Mouse (Mus musculus) gonadal fat pad, adult 2 months (tissue): ENCODE data around the gene Mn1. TPM values are rescaled to one million over a fixed set of nuclear protein-coding genes. Genes with fewer than 3 reads are reported as not detected.

Experiments
- DNase-seq: peaks from one replicate; pipeline ENCODE4 v3.0.0-alpha.2; 2012; ENCODE audit warnings: low read depth
- polyA plus RNA-seq: library from polyadenylated mRNA; depleted of rRNA; stranded (reverse); fragments of >200 nt; gene quantifications from 2 replicates; pipeline ENCODE4 v1.2.3, GENCODE M21; 2012; rRNA removed

The Mn1 gene
- polyA plus RNA-seq = 3.6 and 5.8 TPM in 2 replicates

DNA sequence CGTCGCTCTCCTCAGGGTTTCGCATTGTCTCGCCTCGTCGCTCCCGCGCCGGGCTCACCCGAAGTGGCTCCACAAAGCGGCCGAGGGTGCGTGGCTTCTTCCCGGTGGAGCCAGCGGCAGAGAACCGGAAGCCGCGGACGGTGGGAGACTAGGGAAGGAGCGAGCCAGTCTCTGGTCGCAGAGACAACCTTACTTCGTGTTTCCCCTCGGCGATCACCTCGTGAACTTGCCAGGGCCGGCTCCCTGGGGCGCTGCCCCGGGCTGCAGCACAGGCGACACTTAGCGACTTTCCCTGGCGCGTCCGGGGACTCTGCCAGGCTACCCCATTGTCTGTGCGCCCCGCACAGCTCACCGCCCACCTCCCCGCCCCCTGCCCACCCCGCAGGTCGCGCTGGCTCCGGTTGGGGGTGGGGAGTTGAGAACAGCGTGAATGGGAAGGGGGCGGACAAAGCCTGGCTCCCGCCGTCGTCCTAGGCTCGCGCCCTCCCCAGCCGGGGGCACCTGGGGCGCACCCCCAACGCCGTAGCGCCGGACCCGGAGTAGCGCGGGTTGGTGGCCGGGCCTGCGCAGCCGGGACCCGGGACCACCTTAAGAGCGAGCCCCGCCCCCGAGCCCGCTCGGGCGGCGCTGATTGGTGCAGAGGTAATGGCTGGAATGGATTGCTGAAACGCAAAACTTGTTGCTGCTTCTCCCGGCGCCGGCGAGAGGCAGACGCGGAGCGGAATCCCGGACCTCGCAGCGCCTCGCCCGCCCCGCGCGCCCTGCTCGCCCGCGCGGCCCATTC, at the start of gene Mn1:
Gene Mn1, plus strand, starts transcription at position 772 of the 784 bp plus-strand sequence.
- DNase-seq = no peak

DNA sequence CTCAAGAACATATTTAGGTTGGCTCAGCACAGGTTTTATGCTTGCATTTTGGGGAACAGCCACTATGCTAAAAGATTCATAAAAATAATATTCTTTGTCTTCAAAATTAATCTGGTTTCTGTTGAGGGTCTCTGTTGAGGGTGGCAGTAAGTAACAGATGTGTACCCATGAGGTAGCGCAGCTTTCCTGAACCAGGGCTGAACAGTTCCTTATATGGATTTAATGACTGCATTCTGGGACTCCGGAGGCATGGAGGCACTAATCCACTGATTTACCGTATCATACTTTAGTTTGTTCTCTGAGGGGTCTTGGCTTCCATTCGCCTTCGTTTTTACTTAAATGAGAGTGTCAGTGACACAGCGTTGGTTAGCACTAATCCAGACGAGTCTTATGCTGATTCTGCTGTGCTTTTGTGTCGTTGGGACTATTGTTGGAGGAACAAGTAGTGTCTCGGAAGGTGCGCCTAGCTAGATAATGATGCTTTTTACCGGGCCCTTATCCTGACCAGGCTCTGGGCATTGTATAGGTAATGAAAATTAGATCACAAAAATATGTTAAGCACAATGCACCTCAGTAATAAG, 49.1 kb upstream of the Mn1 start:
- DNase-seq = no peak

DNA sequence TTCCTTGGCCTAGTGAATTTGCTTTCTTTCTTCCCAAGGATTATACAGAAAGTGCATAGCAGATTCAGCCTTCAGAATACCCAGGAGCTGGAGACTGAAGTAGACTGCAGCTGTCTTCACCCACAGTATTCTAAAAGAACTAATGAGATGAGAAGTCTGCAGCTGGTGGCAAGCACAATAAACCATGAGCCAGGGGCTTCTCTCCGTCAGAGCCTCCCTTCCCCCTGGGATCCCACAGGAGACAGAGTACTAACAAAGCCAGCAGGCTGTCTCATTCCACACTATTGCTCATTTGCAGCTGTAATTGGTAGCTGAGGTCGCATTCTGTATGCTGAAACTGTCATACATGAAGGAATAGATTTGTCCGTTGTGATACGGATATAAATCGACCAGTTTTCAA, 48.6 kb upstream of the Mn1 start:
- DNase-seq = no peak

DNA sequence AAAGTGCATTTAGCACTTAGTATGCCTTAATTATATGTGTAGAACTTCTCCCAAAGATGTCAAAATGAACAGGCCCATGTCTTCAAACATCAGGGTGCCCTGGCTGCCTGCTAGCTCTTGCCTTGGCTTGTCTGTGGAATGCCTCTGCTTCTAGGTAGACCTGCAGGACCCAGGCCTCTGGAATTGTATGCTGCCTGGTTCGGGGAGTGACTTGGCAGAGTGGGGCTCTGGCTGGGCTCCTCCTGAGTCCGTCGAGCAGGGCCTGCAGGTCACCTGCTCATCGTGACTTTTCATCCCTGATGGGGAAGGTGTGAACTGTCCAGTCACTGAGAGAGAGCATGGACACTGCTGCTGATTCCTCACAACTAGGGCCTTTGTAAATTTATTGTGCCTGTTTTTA, 41.5 kb upstream of the Mn1 start:
- no peak for DNase-seq

DNA sequence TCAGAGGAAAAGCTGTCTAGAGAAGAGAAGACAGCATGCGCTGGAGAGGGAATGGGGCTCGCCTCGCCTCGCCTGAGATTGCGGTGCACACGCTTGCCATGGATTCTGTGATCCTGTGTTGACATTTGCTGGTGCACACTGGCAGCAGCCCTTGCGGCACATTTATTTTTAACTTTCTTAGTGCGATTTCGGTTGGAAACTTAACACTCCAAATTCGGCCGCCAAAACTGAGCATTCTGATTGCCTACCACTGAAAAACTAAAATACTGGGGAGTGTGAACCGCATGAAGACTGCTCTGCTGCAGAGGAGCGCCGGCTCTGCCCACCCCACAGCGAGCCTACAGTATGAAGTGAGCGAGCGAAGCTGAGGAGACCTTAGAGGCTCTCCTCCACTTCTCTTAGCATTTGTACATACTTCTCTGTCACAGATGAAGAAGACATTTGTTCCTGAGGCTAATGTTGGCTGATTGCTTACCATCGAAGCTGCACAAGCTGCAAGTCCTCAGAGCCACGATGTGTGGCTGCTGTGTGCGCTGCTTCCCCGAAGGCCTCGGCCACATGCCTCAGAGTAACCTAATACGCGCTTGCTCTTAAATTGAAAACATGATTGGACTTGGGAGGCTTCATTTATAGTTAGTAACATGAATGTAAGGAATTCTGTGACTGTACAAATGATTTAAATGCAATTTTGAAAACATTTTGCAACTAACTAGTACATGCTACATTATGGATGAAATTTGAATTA, 40.7 kb upstream of the Mn1 start:
- no peak for DNase-seq

DNA sequence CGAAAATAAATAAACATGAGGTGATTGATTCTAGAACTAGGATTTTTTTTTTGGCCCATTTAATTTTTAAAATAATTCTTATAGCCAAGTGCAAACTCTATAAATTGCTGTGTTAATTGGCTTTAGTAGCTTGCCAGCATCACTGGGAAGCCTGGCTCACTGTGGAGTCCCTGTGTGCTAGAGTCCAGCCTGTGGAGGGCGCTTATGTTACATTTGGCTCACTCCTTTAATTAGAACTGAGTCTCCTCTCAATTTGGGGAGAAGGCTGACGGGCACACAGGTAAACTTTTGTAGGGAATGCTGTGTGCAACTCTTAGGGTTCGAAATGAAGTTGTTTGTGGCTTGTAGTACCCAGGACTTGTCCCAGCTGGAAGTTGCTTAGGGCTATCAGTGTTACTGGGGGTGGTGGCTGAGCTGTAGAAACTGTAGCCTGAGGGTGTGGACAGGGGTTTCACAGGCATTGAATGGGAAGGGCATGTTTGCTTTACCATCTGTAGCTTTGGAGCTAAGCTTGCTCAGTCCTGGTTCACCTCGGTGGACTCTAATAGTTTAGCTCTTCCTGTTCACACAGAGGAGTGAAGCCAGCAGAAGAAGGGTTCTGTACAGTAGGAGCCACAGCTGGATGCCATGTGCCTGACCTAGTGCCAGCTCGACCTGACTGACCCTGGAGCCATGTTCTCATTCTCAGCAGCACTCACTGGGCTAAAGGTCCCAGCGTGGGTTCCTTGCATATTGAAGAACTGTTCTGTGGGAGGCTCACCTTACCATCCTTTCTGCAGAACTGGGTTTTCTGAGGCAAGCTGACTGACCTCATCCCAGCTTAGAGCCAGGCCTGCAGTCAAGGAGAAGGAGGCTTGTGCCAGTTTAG, 38.8 kb upstream of the Mn1 start:
- DNase-seq = no peak

DNA sequence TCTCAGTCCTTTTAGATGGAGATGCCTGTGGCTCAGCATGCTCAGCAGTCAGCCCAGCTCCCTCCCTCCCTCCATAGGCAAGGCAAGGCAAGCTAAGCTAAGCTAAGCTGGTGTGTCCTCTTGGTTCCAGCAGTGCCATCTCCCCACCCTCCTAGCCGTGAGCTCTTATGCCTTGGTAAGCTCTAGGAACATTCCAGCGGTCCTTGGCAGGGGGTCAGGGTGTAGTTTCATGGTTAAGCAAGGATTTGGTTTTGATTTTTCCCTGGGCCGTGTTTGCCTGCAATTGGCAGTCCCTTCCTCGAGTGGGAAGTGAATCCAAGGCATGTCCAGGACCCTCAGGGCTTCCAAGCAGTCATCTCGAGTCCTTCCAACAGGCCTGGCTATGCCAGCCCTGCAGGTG, 33.8 kb upstream of the Mn1 start:
- no peak for DNase-seq

DNA sequence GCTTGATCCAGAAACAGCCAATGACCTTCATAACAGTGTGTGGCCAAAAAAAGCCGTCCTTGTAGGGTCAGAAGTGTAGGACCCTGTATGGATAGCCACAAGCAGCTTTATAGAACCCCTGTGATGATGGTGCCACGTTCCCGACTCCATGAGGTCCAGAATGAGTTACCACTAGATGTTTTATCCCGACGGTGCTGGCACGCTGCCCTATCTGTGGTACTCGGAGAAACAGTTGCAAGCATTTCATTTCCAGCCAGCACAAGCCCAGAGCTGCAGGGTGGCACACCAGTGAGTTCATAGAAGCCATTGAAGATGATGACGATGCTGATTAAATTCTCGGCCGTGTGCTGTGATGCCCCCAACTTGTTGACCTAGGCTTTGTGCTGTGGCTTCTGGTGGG, 26.3 kb upstream of the Mn1 start:
- DNase-seq = no peak

DNA sequence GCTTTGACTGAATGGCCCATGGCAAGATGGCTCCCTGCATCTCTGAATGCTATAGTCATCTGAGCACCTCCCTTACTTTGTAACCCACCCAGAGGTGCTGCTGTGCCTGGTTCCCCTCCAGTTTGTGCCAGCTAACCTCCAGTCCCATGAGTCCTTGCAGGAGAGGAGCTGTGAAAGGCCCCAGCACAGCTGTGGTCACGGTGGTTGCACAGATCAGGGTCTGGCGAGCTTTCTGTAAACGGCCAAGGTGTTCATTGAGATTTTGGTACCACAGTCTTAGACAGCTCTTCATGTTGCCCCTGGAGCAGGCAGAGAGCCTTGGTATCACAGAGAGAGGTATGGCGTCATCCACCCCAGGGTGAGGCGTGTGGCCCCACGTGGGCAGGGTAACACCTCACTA, 25.7 kb upstream of the Mn1 start:
- DNase-seq = no peak

DNA sequence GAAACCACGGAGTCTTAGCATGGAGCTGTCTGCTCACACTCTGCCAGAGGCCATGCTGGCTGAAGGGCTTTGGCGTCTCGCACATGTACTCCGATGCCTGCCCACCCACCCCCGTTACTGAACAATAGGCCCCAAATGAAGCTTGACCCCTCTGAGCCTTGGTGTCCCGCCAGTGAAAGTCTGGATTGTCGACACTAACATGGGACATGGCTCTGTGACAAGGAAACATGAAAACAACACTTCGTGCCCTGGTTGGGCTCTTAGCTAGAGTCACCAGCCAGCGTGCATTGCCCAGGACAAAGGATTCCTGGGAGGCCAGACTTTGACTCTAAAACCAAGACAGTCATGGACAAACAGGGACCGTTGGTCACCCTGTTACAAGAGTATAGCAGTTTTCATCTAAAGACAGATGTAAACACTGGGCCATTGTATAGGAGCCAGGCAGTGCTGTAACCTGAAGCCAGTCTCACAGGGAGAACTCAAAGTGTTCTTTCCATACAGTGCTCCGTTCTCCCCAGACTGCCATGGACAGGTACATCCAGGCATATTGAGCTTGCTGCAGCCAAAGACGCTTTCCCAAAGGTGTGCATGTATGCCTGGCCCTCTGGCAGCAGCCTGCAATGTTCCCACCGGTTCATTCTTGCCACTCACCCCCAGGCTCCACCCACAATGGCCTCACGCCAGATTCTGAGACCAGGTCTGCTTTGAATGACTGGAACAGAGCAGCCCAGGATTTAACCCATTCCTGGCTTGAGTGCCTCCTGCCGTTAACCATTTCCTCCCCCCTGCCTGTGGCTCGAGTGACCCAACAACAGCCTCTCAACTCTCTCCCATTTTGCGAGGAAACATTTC, 23.6 kb upstream of the Mn1 start:
- no peak for DNase-seq

DNA sequence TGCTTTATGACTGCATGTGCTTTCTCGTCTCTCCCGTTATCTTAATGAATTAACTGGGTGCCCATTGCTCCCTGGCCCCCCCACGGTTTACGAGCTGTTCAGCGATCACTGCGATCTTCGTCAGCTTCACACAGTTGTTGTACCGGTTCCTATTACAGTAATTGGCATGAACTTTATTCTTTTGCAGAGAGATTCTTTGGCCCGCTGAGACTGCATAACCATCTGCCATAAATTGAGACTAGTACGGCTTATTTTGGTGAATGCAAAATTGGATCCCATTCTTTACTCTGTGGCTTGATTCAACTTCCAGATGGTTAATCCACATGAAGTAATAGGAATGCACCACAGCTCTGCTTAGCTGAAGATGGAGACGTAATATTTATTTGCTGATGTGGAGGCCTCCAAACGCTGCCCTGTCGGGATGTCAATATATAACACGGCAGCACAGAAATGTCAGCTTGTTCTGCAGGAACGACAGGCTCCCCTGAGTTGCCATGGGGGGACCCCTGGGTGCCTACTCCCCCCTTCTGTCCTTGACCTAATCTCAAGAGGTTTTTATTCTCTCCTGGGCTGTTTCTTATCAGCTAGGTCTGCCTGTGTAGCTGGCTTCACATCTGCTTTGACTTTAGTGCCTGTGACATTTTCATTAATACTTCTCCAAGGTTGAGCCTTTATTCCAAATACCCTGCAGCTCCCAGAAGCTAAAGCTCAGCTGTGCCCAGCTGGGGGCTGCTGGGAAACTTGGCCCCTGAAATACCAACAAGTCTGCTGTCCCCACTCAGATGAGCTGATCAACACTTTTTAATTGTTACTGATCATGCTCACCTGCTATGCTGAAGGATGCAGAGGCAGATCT, 22.7 kb upstream of the Mn1 start:
- no peak for DNase-seq

DNA sequence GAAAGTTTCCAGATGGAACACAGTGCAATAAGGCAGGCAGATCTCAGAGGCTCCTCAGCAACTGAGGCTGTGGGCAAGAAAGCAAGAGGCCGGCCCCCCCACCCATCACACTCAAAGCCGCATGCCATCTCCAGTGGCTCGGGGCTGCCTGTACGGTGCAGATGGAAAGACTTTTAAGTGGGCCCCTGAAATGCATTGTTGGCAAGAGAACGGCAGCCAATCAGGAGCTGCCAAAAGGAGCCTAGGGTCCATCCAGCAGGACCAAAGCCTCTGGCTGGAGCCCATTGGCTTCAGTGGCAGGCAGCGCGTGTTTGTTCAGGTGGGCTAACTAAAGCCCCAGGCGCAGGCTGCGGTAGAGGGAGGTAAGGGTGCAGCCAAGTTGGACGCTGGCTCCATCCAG, 21.4 kb upstream of the Mn1 start:
- no peak for DNase-seq

DNA sequence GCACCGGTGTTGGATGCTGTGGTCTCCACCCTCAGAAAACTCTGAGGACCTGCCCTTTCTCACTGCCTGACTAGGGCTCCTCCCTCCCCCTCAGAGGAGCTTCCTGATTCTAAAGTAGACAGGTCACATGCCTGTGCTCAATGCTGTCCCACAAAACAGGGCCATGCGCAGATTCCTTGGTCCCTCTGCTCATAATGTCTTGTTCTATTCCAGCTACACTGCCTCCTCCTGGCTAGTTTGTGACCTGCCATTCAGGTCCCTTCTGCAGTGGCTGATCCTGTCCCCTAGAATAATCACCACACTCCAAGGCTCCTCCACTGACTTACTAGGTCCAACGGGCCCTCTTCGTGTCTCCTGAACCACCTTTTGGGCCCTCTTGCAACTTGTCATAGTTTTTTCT, 21.0 kb upstream of the Mn1 start:
- DNase-seq = no peak

DNA sequence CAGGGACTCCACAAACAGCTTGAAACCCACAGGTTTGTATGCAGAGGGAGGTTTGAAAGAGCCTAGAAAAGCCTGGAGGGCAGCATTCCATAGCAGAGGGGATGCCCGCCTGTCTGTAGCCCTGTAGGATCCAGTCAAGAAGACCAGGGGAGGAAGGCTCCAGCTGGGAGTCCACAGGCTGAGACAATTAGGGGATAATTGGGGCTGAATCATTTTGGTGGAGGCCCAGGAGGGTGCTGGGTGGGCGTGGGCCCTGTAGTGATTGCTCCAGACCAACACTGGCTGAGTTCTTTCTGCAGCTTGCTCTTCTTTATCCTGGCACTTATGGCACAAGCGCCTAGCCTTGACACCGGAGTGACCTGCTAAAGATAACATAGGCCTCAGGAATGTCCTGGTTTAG, 18.7 kb upstream of the Mn1 start:
- DNase-seq = no peak

DNA sequence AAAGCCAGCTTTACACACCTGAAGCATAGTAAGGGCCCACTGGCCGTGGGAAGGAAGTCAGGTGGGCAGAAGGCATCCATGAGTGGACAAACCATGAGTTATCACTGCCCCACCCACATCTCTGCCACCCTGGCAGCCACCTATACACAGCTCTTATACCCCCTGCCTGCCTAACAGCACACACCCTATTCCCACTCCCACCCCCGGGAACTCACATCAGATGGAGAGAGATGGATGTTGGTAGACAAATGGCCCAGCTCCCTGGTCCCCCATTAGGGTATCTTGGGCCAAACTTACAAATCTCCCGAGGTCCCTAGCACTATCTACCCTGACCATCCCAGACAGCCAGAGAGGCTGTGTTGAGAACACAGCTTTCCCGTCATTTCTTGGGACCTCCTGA, 17.9 kb upstream of the Mn1 start:
- DNase-seq = no peak

DNA sequence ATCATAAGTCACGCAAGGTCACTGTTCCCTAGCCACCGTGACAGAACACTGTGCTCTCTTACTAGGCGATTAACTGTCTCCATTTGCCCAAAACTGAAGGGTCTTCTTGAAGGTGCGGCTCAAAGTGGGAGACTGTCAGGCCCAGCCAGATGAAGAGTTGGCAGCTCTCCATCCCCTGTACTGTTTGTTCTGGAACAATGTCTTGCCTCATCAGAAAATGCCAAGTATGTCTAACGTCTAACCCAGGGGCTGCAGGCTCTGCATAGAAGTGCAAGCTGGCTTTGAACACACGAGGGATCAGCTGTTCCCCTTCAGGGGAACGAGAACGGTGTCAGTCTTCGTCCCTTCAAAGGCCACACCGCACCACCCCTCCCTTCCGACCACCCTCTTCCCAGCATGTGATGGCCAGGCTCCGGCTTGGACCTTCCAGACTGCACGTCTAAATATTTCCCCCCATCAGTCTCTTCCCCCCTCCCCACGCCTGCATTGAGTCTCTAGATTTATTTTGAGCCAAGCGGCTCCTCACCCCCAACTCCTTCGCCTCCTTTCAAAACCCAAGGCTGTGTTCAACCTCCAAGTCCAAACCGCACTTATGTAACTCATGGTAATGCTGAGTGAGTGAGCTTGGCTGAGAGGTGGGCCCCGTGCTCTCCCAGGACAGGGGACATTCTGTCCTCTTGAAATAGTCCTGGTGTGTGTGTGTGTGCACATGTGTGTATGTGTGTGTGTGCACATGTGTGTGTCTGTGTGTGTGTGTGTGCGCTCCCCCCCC, 15.1 kb upstream of the Mn1 start:
- no peak for DNase-seq

DNA sequence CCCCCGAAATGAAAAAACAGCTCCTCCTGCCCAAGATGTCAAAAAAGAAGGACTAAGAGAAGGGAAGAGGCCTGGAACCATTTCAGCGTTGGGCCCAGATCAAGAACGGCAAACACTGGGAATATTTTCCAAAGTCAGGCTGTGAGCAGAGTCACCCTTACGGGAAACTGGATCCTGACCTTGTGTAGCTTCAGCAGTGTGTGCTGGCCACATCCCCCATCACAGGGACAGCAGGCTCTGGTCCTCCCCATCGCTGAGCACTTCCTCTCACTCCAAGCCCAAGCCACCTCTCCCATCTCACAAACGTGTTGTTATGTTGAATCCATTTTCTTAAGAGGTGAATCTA, 14.5 kb upstream of the Mn1 start:
- no peak for DNase-seq

DNA sequence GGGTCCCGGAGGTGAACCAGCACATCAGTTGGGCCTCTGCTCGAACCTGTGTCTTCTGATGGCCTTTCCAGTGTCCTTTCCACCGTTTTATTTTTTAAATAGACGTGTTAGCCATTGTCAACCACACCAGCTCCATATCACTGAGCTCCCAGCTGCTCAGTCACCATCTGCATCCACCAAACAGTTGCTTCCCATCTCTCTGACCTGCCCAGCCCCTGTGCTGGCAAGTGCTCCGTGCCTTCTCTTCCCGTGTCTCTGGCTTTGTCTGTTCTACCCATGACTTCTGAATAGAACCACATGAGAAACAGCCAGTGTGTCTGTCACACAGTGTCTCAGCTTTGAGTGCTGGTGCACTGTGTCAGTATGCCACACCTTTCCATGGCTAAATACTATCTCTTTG, 12.4 kb upstream of the Mn1 start:
- no peak for DNase-seq

DNA sequence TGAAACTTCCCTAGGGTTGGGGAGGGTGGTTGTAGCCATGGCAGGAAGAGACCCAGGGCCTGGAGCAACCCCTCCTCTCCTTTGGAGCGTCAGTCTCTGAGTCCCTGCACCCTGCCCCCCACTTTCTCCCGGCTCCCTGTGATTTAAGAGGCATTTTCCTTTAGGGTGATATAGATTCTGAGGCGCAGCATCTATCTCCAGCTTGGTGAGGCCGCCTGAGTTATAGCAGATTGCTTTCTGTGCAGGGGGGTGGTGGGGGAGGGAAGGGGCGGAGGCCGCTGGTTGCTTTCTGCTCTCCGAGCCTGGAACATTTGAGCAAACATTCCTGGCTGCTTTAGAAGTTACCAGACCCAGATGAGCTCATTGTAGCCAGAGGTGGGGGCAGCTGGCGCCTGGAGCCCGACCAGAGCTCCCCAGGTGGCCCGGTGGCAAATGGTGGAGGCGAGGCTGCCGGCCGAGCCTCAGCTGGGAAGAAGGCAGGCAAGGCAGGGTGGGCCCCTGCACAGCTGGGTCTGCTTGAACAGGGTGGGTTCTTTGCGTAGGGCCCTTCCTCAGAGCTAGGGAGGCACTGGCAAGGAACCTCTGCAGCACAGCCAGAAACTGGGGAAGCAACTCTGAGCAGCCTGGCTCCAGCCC, 8.6 kb upstream of the Mn1 start:
- no peak for DNase-seq
